Mouse (Mus musculus): ENCODE data around the gene Gm20865. TPM values are rescaled to one million over a fixed set of nuclear protein-coding genes. Genes with fewer than 3 reads are reported as not detected.
"Not testable (repeated sequence)": the region's sequence is repeated elsewhere in the genome, so short reads cannot be mapped to it uniquely, and the experiment has no call there.

Gene Gm20865
- not detected for total RNA-seq (2022)

DNA sequence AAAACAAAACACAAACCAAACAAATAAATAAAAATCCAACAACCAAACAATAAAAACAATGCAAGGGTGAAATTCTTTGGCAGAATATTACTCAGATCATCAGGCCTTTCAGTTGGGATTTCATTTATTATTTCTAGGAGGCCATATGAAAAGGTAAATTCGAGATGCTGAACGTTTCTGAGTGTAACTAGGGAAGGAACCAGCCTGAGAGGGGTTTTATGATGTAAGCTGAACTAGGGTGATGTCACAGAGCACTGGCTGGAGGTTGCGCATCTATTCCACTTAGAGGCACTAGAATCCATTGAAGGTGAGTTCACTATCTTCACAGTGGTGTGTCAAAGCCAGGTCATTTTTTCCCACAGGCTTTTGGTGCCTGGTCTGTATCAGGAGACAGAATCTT lies at the start of gene Gm20865:
Gene Gm20865 (plus strand): TSS at position 301 of the 400 bp plus-strand sequence.
- not testable (repeated sequence) for DNase-seq (ENCODE audit: low spot score in 2 of 2)

Other genes with a start within 250 kb of the Gm20865 start
- gene Gm29866, start 247.9 kb upstream of the Gm20865 start, total RNA-seq (2022) = not detected
- not detected for gene Gm20909, start 77.0 kb upstream of the Gm20865 start, total RNA-seq (2022)

Data from left cerebral cortex, adult 8-10 months (tissue).